Mouse (Mus musculus) kidney, embryonic 16.5 days (tissue): Measurements from ENCODE around the gene Ap2m1. TPM values are rescaled to one million over a fixed set of nuclear protein-coding genes. Genes with fewer than 3 reads are reported as not detected.

ENCODE experiments used
- ATAC-seq: fragments of 200-750 bp; cut with Nextera tagmentation; 2 replicates; pipeline ENCODE4 v1.8.0; 2017; ENCODE audit warnings: moderate TSS enrichment; ENCODE audit not compliant: low FRiP score, low TSS enrichment
- H3K27ac ChIP-seq: fragments of 300-500 bp; sonication (generic); 2 replicates; pipeline ENCODE4 v1.5.1; 2014; ENCODE audit warnings: low read length
- H3K27me3 ChIP-seq: fragments of 300-500 bp; sonication (generic); 2 replicates; pipeline ENCODE4 v1.6.1; 2014; ENCODE audit warnings: low read length, control low read depth, mixed read lengths; ENCODE audit not compliant: insufficient read depth
- H3K36me3 ChIP-seq: fragments of 300-500 bp; sonication (generic); 2 replicates; pipeline ENCODE4 v1.6.1; 2014; ENCODE audit warnings: low read length, control low read depth, mixed read lengths; ENCODE audit not compliant: insufficient read depth
- H3K4me1 ChIP-seq: fragments of 300-500 bp; sonication (generic); 2 replicates; pipeline ENCODE4 v1.6.1; 2014; ENCODE audit warnings: low read length, control low read depth, mixed read lengths; ENCODE audit not compliant: insufficient read depth
- H3K4me2 ChIP-seq: fragments of 300-500 bp; sonication (generic); replicated peaks from 2 replicates; pipeline ENCODE4 v1.6.1; 2014; ENCODE audit warnings: low read depth, low read length
- H3K4me3 ChIP-seq: fragments of 300-500 bp; sonication (generic); 2 replicates; pipeline ENCODE4 v1.5.1; 2014; ENCODE audit warnings: mild to moderate bottlenecking, low read length
- H3K9ac ChIP-seq: fragments of 300-500 bp; sonication (generic); replicated peaks from 2 replicates; pipeline ENCODE4 v1.6.1; 2014; ENCODE audit warnings: low read length
- H3K9me3 ChIP-seq: fragments of 300-500 bp; sonication (generic); 2 replicates; pipeline ENCODE4 v1.6.1; 2016; ENCODE audit warnings: low read length, control low read depth
- WGBS: fragments of 180-500 bp; shearing (Covaris S2); extraction: QIAGEN DNeasy Blood & Tissue Kit; methylation state at CpG from one replicate; pipeline ENCODE4 v1.1.7; 2014; 5-methylcytosine and 5-hydroxymethylcytosine counted together
- polyA plus RNA-seq: library from polyadenylated mRNA; unstranded; fragments of >200 nt; fragmentation: Nextera tagmentation; extraction: Ambion mirVana; gene quantifications from 2 replicates; pipeline ENCODE4 v1.2.1, GENCODE M21; 2015

Gene Ap2m1
- polyA plus RNA-seq, 1 experiment from 2014 or later: 699 TPM

DNA sequence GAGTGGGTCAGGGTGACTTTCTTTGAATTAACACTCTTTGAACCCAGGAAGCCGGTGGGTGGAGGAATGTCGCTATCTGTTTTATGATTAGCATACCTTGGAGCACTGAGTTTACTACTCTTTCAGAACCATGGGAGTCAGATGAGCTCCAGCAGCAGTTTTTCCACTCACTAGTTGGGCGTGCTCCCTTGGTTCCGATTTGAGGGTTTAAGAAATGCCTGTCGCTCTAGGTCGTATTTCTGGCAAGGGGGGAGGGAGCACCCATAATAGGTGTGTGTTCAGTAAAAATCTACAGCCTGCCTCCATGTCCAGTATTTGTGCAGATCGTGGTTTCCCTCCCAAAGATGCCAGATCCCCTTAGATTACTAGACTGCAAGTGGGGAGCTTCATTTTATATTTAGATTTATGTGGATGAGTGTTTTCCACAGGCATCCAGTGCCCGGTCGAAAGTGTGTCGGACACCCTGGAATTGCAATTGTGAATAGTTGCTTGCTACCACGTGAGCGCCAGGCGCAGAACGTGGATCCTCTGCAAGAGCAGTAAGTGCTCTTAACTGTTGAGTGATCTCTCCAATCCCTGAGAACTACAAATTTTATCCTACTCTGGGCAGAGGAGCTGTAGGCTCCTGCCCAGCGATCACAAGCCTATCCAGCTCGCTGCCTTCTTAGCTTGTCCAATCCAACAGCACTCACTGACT is 37.1 kb upstream of the Ap2m1 start:
- no peaks in the 10 kb centered on the region for H3K27me3 ChIP-seq
- no peaks in the 10 kb centered on the region for H3K9me3 ChIP-seq
- peaks cover 13% of the 10 kb centered on the region for H3K4me1 ChIP-seq
- peaks cover 22% of the 10 kb centered on the region for H3K36me3 ChIP-seq
- peak overlapping the region; percentile 88 for H3K9ac ChIP-seq
- H3K27ac ChIP-seq: 0 out of 2 replicates have a peak overlapping the region, but pooled peaks have one; percentile 46
- H3K4me2 ChIP-seq: peak overlapping the region; percentile 70
- H3K4me3 ChIP-seq: peak overlapping the region; percentile 99
- ATAC-seq: no peak
- 5% methylated on average over 16 of the region's 16 CpGs for whole genome bisulfite sequencing

DNA sequence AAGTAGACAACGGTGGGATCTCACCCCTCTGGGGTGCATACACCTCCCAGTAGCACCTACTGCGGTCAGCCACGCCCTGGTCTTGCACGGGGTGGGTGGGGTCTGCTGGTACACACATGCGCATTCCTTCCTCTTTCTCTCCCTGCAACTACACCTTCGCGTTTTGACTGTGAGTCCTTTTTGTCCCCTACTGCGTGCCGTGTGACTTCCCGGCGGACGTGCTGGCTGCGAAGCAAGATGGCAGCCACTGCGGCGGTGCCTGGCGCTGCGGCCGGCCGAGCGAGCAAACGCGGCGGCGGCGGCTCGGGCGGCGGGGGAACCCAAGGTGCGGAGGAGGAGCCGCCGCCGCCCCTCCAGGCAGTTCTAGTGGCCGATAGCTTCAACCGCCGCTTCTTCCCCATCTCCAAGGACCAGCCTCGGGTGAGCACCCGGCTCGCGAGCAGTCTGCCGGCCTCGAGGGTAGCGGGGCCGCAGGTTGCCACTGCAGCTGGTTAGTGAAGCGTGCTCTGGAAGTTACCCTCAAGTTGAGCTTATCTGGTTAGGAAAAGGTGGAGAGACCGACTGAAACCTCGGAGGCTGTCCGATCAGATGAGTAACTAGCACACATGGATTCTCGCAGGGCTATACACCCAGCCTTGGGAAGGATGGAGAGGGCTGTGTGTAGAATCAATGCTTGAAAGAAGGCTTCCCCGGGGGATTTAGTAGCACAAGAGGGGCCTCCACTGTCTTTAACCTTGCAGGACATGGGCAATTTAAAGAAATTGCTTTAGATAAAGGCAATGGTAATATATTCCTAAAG is 36.4 kb upstream of the Ap2m1 start, which contains the start of gene Eif2b5:
TSS of gene Eif2b5 (plus strand) at position 141 of the 799 bp plus-strand sequence.
- peaks cover 13% of the 10 kb centered on the region for H3K4me1 ChIP-seq
- no peaks in the 10 kb centered on the region for H3K27me3 ChIP-seq
- H3K27ac ChIP-seq: peak within 1 kb of the TSS; percentile 71; the same call in 1 of the 2 replicates
- H3K4me3 ChIP-seq: peak within 1 kb of the TSS; percentile 99
- peak within 1 kb of the TSS; percentile 70 for H3K4me2 ChIP-seq
- no peaks in the 10 kb centered on the region for H3K9me3 ChIP-seq
- ATAC-seq: peak; percentile 98
- H3K36me3 ChIP-seq: peaks cover 29% of the 10 kb centered on the region
- H3K9ac ChIP-seq: peak within 1 kb of the TSS; percentile 88
- WGBS: 1% methylated on average over 49 of the region's 49 CpGs

DNA sequence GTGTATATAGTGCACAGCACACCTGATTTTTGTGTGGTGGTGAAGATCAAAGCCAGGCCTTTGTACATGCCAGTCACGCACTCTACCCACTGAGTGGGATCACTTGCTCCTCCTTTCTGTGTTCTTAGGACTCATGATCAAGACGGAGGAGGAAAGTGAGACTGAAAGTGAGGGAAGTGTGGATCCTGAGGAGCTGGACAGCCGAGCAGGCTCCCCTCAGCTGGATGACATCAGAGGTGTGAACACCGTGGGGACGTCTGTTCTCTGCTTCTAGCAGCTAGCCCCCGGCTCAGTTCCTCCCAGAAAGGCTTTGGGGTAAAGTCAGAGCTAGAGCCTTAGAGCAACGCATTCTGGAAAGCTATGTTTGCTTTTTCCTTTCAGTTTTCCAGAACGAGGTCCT is 29.3 kb upstream of the Ap2m1 start:
- H3K9me3 ChIP-seq: no peaks in the 10 kb centered on the region
- H3K36me3 ChIP-seq: peaks cover 93% of the 10 kb centered on the region
- H3K27ac ChIP-seq: no peak overlapping the region
- no peaks in the 10 kb centered on the region for H3K4me1 ChIP-seq
- no peak overlapping the region for H3K4me3 ChIP-seq
- H3K4me2 ChIP-seq: no peak overlapping the region
- no peaks in the 10 kb centered on the region for H3K27me3 ChIP-seq
- 83% methylated on average over 8 of the region's 8 CpGs for WGBS
- no peak overlapping the region for H3K9ac ChIP-seq
- ATAC-seq: no peak

DNA sequence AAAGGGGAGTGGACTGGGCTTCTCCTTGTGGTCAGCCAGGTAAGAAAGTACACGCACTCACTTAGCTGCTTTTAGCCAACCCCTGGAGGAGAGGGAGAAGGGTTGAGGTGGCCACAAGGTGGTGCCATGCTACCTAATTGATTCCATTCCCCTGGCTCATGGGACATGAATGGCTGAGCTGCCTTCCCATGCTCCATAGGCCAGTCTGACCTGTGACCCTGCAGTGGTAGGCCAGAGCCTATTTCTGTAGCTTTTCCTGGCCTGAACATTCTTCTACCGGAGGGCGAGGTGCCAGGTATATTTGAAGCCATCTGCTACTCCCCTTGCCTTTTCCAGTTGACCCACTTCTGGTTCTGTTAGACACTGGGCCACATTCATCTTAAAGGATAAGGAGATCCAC is 25.9 kb upstream of the Ap2m1 start:
- Histone ChIP-seq H3K9me3 (no peaks in the 10 kb centered on the region), H3K4me2 (no peak overlapping the region), H3K27me3 (no peaks in the 10 kb centered on the region), H3K9ac (no peak overlapping the region), H3K4me3 (no peak overlapping the region), H3K4me1 (no peaks in the 10 kb centered on the region), H3K27ac (no peak overlapping the region), H3K36me3 (peaks cover 69% of the 10 kb centered on the region)
- 75% methylated on average over 3 of the region's 3 CpGs for WGBS
- peak; percentile 63; the same call in 1 of the 2 replicates for ATAC-seq

DNA sequence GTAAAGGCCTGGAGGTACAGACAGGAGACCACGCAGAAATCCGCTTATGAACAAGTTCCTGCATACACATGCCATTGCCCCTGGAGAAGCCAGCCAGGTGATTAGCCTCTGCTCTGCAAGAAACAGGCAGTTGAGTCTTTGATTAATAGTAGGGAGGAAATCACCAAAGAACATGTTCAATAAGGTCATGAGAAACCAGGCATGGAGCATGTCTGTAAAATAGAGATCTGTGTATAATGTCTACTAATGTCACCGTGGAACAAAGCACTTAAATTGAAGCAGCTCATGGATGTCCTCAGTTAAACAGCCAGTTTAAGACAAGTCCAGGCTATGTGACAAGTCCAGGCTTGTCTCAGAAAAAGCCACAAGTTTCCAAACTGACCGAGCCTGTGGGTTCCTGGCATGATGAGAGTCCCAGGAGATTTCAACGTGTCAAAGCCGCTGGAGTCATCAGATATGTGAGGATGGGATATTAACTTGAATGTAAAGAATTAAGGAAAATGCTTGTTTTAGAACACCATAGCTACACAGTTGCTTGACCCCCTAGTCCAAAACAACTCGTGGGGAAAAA is 23.9 kb upstream of the Ap2m1 start:
- H3K27me3 ChIP-seq: no peaks in the 10 kb centered on the region
- H3K9me3 ChIP-seq: no peaks in the 10 kb centered on the region
- ATAC-seq: no peak
- 90% methylated on average over 7 of the region's 7 CpGs for WGBS
- H3K9ac ChIP-seq: no peak overlapping the region
- H3K36me3 ChIP-seq: peaks cover 50% of the 10 kb centered on the region
- H3K4me1 ChIP-seq: no peaks in the 10 kb centered on the region
- H3K27ac ChIP-seq: no peak overlapping the region
- H3K4me3 ChIP-seq: no peak overlapping the region
- no peak overlapping the region for H3K4me2 ChIP-seq

DNA sequence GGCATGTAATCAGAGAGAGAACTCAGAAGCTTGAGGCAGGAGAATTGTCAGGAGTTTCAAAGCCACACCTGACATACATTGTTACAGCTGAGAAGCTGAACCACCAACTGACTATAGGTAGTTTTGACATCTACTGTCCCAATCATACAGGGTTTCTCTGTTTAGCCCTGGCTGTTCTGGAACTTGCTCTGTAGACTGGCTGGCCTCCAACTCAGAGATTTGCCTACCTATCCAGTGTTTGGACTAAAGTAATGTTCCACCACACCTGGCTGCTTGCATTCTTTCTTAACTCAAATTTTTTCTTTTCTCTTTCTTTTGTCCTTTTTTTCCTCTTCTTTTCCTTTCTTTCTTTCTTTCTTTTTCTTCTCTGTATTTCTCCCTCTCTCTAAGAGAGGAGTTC is 19.2 kb upstream of the Ap2m1 start:
- H3K36me3 ChIP-seq: peaks cover 15% of the 10 kb centered on the region
- no peaks in the 10 kb centered on the region for H3K27me3 ChIP-seq
- H3K9me3 ChIP-seq: no peaks in the 10 kb centered on the region
- H3K4me3 ChIP-seq: peak overlapping the region; percentile 99
- no peak overlapping the region; the same call in 1 of the 2 replicates for H3K27ac ChIP-seq
- H3K4me2 ChIP-seq: peak overlapping the region; percentile 59
- peak overlapping the region; percentile 90 for H3K9ac ChIP-seq
- no peak for ATAC-seq
- H3K4me1 ChIP-seq: peaks cover 12% of the 10 kb centered on the region

DNA sequence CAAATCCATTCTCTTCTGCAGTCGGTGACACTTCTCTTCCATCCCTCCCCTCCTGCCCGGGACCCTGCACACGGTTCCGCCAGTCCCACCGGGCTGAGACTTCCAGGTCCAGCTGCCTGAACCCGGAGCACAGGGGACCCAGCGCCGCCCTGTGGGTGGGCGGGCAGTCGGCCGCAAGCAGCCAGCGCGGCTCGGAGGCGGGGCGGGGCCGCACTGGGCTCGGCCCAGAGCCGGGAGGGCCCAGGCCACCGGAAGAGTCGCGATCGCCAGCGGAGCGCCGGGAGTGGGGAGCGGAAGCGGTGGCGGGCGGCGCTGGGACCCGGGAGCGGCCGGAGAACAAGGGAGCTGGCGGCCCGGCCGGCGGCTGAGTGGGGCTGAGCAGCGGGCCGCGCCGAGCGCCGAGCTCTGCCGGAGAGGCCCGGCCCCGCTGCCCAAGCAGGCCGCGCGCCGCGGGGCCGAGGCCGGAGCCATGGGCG is 18.5 kb upstream of the Ap2m1 start, which contains the start of gene Dvl3:
TSS of gene Dvl3 (plus strand) at position 257 of the 476 bp plus-strand sequence.
- Histone ChIP-seq H3K4me2 (peak within 1 kb of the TSS; percentile 90), H3K9me3 (no peaks in the 10 kb centered on the region), H3K4me3 (peak within 1 kb of the TSS; percentile 99), H3K36me3 (peaks cover 15% of the 10 kb centered on the region), H3K4me1 (peaks cover 12% of the 10 kb centered on the region), H3K9ac (peak within 1 kb of the TSS; percentile 90), H3K27ac (peak within 1 kb of the TSS; percentile 89), H3K27me3 (no peaks in the 10 kb centered on the region)
- ATAC-seq: peak; percentile 97
- under 1% methylated on average over 54 of the region's 55 CpGs for WGBS

DNA sequence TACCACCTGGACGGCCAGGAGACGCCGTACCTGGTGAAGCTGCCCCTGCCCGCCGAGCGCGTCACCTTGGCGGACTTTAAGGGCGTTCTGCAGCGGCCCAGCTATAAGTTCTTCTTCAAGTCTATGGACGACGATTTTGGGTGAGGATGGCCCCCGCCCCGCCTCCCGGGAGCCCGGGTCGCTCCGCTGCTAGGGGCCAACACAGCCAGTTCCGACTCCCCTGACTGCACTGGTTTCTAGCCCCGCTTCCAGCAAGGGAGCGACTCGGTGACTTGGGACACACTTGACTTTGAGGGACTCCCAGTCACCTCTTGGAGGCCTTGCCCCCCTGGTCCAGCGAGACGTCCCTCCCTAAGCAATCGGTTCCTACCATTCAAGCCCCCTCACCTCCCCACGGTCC is 18.1 kb upstream of the Ap2m1 start:
- H3K36me3 ChIP-seq: peaks cover 20% of the 10 kb centered on the region
- no peaks in the 10 kb centered on the region for H3K9me3 ChIP-seq
- H3K4me3 ChIP-seq: peak overlapping the region; percentile 99
- peak; percentile 37 for ATAC-seq
- H3K9ac ChIP-seq: peak overlapping the region; percentile 90
- 1% methylated on average over 26 of the region's 26 CpGs for WGBS
- no peaks in the 10 kb centered on the region for H3K27me3 ChIP-seq
- peak overlapping the region; percentile 89 for H3K27ac ChIP-seq
- peaks cover 12% of the 10 kb centered on the region for H3K4me1 ChIP-seq
- H3K4me2 ChIP-seq: peak overlapping the region; percentile 90

DNA sequence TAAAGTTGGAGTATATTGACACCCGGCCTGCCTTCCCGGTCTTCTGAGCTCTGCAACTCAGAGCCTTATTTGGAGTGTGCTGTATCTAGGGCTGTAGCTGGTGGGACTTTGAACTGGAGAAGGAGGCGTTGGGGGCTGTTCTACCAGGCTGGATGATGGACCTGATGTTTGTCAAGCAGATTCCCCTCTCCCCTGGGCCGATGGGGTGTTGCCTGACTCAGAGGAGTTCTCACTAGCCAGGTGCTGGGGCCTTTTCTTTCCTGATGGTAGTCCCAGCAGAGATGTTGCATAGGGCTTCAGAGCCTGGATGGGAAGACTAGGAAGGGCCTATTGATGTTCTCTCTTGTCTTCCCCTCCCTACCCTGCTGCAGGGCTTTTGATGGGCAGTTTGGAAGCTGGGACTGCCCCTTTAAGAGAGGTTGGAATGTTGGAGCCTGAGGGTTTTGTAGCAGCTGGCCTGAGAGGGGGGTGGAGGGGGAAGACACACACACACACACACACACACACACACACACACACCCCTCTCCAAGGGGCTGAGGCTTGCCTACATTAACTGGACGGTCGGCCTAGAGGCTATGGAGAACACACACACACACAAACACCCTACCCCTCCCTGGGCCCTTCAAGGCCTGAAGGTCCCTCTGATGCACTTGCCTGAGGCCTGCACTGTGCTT is 17.4 kb upstream of the Ap2m1 start:
- H3K4me3 ChIP-seq: peak overlapping the region; percentile 99
- peaks cover 20% of the 10 kb centered on the region for H3K36me3 ChIP-seq
- H3K9ac ChIP-seq: peak overlapping the region; percentile 90
- 0% methylated on average over 6 of the region's 6 CpGs for WGBS
- peak overlapping the region; percentile 89 for H3K27ac ChIP-seq
- H3K27me3 ChIP-seq: no peaks in the 10 kb centered on the region
- peaks cover 12% of the 10 kb centered on the region for H3K4me1 ChIP-seq
- no peaks in the 10 kb centered on the region for H3K9me3 ChIP-seq
- H3K4me2 ChIP-seq: peak overlapping the region; percentile 90
- ATAC-seq: peak; percentile 52
